Mouse (Mus musculus) forebrain, embryonic 16.5 days (tissue): ENCODE measurements at regions not wholly inside any gene's neighbourhood (a gene's known extent, or its start where the extent isn't known, plus 50 kb on each side); places are given as distances from the start of the nearest gene placed in this dataset.

Source experiments
- ATAC-seq: fragments of 200-750 bp; cut with Nextera tagmentation; 2 replicates; pipeline ENCODE4 v1.8.0; 2017; ENCODE audit warnings: mild to moderate bottlenecking, moderate library complexity
- H3K27ac ChIP-seq: fragments of 300-500 bp; sonication (generic); 2 replicates; pipeline ENCODE4 v1.5.1; 2014; ENCODE audit warnings: low read length, control low read depth
- H3K27me3 ChIP-seq: fragments of 300-500 bp; sonication (generic); replicated peaks from 2 replicates; pipeline ENCODE4 v1.6.1; 2014; ENCODE audit warnings: low read length; ENCODE audit not compliant: control insufficient read depth, insufficient read depth
- H3K36me3 ChIP-seq: fragments of 300-500 bp; sonication (generic); 2 replicates; pipeline ENCODE4 v1.6.1; 2014; ENCODE audit not compliant: control insufficient read depth, insufficient read depth
- H3K4me1 ChIP-seq: fragments of 300-500 bp; sonication (generic); replicated peaks from 2 replicates; pipeline ENCODE4 v1.6.1; 2014; ENCODE audit warnings: low read length; ENCODE audit not compliant: control insufficient read depth, insufficient read depth
- H3K4me2 ChIP-seq: fragments of 300-500 bp; sonication (generic); 2 replicates; pipeline ENCODE4 v1.6.1; 2014; ENCODE audit warnings: mild to moderate bottlenecking, low read length, control low read depth
- H3K4me3 ChIP-seq: fragments of 300-500 bp; sonication (generic); replicated peaks from 2 replicates; pipeline ENCODE4 v1.5.1; 2014; ENCODE audit warnings: mild to moderate bottlenecking, low read length, control low read depth
- H3K9ac ChIP-seq: fragments of 300-500 bp; sonication (generic); replicated peaks from 2 replicates; pipeline ENCODE4 v1.6.1; 2014; ENCODE audit warnings: low read depth, low read length, control low read depth
- H3K9me3 ChIP-seq: fragments of 300-500 bp; sonication (generic); 2 replicates; pipeline ENCODE4 v1.6.1; 2016; ENCODE audit warnings: low read length; ENCODE audit not compliant: control insufficient read depth
- WGBS: fragments of 180-500 bp; shearing (Covaris S2); extraction: QIAGEN DNeasy Blood & Tissue Kit; methylation state at CpG from one replicate; pipeline ENCODE4 v1.1.7; 2014; 5-methylcytosine and 5-hydroxymethylcytosine counted together

DNA sequence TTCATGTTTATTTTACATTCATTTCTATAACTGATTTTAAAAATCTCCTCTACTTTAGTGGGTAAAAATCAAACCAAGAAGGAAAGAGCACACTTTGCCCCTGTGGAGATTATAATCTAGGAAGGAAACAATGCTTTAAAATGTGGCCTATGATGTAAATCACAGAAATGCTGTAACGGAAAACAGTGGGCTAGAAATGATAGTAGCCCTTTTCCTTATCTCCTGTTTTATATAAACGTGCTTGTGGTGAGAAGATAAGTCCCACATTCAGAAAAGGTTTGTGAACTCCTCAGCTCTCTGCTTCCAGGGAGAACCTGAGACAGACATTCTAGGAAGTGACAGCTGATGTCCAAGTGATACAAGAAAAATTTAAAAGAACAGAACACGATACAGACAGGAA lies 159.3 kb upstream of the Sesn3 start:
- H3K4me2 ChIP-seq = no peak overlapping the region
- 82% methylated on average over 3 of the region's 3 CpGs for WGBS
- no peak overlapping the region for H3K27ac ChIP-seq
- no peak overlapping the region for H3K4me3 ChIP-seq
- H3K36me3 ChIP-seq = no peaks in the 10 kb centered on the region
- H3K4me1 ChIP-seq = no peaks in the 10 kb centered on the region
- H3K9ac ChIP-seq = no peak overlapping the region
- no peaks in the 10 kb centered on the region for H3K9me3 ChIP-seq
- ATAC-seq = no peak
- no peaks in the 10 kb centered on the region for H3K27me3 ChIP-seq

GRCm38 (mm10) chr9:14116097-14116840 lies 158.6 kb upstream of the Sesn3 start:
- Histone ChIP-seq H3K4me3 (no peak overlapping the region), H3K27me3 (no peaks in the 10 kb centered on the region), H3K4me2 (no peak overlapping the region), H3K36me3 (no peaks in the 10 kb centered on the region), H3K9me3 (no peaks in the 10 kb centered on the region), H3K4me1 (no peaks in the 10 kb centered on the region), H3K27ac (no peak overlapping the region), H3K9ac (no peak overlapping the region)
- no peak for ATAC-seq
- 78% methylated on average over 8 of the region's 8 CpGs for WGBS

- no peaks in the 10 kb centered on the region for H3K36me3 ChIP-seq
- H3K27ac ChIP-seq = no peak overlapping the region
- H3K9ac ChIP-seq = no peak overlapping the region
- H3K4me2 ChIP-seq = no peak overlapping the region
- H3K4me3 ChIP-seq = no peak overlapping the region
- no peak for ATAC-seq
- WGBS = 84% methylated on average over 5 of the region's 5 CpGs
- H3K27me3 ChIP-seq = no peaks in the 10 kb centered on the region
- no peaks in the 10 kb centered on the region for H3K4me1 ChIP-seq
- no peaks in the 10 kb centered on the region for H3K9me3 ChIP-seq
Measured at GRCm38 (mm10) chr9:14133372-14133771, 141.5 kb upstream of the Sesn3 start.

DNA sequence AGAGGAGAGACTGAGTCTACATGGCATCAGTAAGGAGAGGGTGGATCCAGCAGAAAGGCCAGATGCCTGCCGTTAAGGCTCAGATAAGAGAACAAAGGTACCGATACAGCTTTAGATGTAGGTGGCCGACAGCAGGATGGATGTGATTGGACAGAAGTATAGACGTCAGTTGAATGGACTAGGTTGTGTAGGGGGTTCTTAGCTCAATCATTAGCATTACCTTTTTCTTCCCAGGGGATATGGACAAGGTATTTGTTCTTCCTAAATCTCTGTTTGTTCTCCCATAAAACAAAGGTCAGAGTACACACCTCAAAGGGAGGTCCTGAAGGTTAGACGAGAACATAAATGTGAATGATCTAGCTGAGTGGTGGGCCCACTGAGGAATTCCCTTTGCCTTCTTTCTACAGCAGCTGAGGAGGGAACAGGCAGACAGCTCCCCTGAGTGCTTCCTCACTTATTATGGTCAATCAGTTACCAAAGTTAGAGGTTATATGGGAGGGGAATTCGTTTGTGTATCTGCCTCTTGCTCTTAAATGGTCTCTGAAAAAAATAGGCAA lies 139.9 kb upstream of the Sesn3 start:
- Histone ChIP-seq H3K9ac (no peak overlapping the region), H3K4me2 (no peak overlapping the region), H3K27ac (no peak overlapping the region), H3K4me1 (no peaks in the 10 kb centered on the region), H3K4me3 (no peak overlapping the region), H3K27me3 (no peaks in the 10 kb centered on the region), H3K36me3 (no peaks in the 10 kb centered on the region), H3K9me3 (no peaks in the 10 kb centered on the region)
- ATAC-seq = no peak
- WGBS = 73% methylated on average over 6 of the region's 6 CpGs

GRCm38 (mm10) chr9:14141321-14141720 lies 133.5 kb upstream of the Sesn3 start:
- Histone ChIP-seq H3K27ac (no peak overlapping the region), H3K36me3 (no peaks in the 10 kb centered on the region), H3K4me1 (no peaks in the 10 kb centered on the region), H3K4me2 (no peak overlapping the region), H3K9ac (no peak overlapping the region), H3K27me3 (no peaks in the 10 kb centered on the region), H3K9me3 (no peaks in the 10 kb centered on the region), H3K4me3 (no peak overlapping the region)
- WGBS = 93% methylated on average over 4 of the region's 4 CpGs
- no peak for ATAC-seq

DNA sequence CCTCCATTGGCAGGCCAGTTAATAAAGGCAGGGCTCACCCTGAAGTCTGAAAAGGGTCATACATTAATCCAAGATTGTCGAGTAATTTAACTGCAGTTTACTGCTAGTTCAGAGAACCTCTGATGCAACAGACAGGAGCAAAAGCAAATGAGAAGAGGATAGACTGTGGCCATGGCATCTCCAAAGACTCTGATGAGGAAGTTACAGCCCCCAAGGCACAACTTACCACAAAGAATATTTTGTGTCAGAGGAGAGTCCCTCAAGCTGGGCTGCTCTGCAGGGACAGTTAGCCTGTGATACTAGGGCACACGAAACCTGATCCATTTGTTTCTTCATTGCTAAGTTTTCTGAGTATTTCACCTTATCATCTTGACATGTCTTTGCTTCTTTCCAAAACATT lies 130.9 kb upstream of the Sesn3 start:
- no peak overlapping the region for H3K27ac ChIP-seq
- no peaks in the 10 kb centered on the region for H3K27me3 ChIP-seq
- H3K4me1 ChIP-seq = no peaks in the 10 kb centered on the region
- no peak for ATAC-seq
- WGBS = 57% methylated on average over 2 of the region's 2 CpGs
- no peak overlapping the region for H3K9ac ChIP-seq
- H3K9me3 ChIP-seq = no peaks in the 10 kb centered on the region
- no peaks in the 10 kb centered on the region for H3K36me3 ChIP-seq
- H3K4me2 ChIP-seq = no peak overlapping the region
- no peak overlapping the region for H3K4me3 ChIP-seq

- ATAC-seq = no peak
- no peak overlapping the region for H3K4me3 ChIP-seq
- H3K27me3 ChIP-seq = no peaks in the 10 kb centered on the region
- H3K9me3 ChIP-seq = no peaks in the 10 kb centered on the region
- H3K4me1 ChIP-seq = no peaks in the 10 kb centered on the region
- no peak overlapping the region for H3K9ac ChIP-seq
- no peak overlapping the region for H3K27ac ChIP-seq
- H3K36me3 ChIP-seq = no peaks in the 10 kb centered on the region
- no peak overlapping the region for H3K4me2 ChIP-seq
- WGBS = 91% methylated on average over 7 of the region's 7 CpGs
Measured at GRCm38 (mm10) chr9:14147088-14147487, 127.8 kb upstream of the Sesn3 start.

GRCm38 (mm10) chr9:14147731-14148130 lies 127.1 kb upstream of the Sesn3 start:
- no peaks in the 10 kb centered on the region for H3K9me3 ChIP-seq
- WGBS = 82% methylated on average over 4 of the region's 4 CpGs
- no peak for ATAC-seq
- no peak overlapping the region for H3K9ac ChIP-seq
- H3K4me1 ChIP-seq = no peaks in the 10 kb centered on the region
- H3K4me3 ChIP-seq = no peak overlapping the region
- no peak overlapping the region for H3K4me2 ChIP-seq
- no peak overlapping the region for H3K27ac ChIP-seq
- no peaks in the 10 kb centered on the region for H3K27me3 ChIP-seq
- no peaks in the 10 kb centered on the region for H3K36me3 ChIP-seq

DNA sequence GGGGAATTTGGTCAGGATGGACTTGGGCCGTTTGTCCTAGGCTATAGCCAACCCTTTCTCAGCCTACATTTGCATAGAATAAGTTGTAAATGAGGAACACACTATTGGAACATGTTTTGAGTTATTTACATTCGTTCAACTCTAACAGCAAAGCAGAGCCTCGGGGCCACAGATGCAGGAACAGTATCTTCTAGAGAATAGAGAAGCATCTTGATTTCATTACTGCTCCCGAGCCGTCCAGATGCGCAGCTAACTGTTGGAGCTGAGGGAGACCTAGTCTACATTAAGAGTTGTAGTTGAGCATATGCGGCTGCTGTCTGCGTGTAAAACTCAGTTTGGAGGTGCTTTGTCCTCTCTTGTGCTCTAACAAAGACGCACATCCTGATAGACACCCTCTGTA lies 124.6 kb upstream of the Sesn3 start:
- 86% methylated on average over 9 of the region's 9 CpGs for WGBS
- no peak overlapping the region for H3K4me3 ChIP-seq
- no peak overlapping the region for H3K4me2 ChIP-seq
- no peak overlapping the region for H3K27ac ChIP-seq
- no peaks in the 10 kb centered on the region for H3K9me3 ChIP-seq
- no peak for ATAC-seq
- no peak overlapping the region for H3K9ac ChIP-seq
- H3K27me3 ChIP-seq = no peaks in the 10 kb centered on the region
- no peaks in the 10 kb centered on the region for H3K36me3 ChIP-seq
- no peaks in the 10 kb centered on the region for H3K4me1 ChIP-seq

- no peak for ATAC-seq
- Histone ChIP-seq H3K9me3 (no peaks in the 10 kb centered on the region), H3K9ac (no peak overlapping the region), H3K4me1 (no peaks in the 10 kb centered on the region), H3K36me3 (no peaks in the 10 kb centered on the region), H3K27me3 (no peaks in the 10 kb centered on the region), H3K4me3 (no peak overlapping the region), H3K27ac (no peak overlapping the region), H3K4me2 (no peak overlapping the region)
- 73% methylated on average over 1 of the region's 1 CpGs for WGBS
Measured at GRCm38 (mm10) chr9:14156967-14157366, 117.9 kb upstream of the Sesn3 start.
